Mouse (Mus musculus): ENCODE results near the gene Kalrn.

The Kalrn gene

GRCm38 (mm10) chr16:34036327-34037047, 536.8 kb downstream of the Kalrn start:
- no peak for DNase-seq (ENCODE audit: low spot score)

GRCm38 (mm10) chr16:34035780-34036179, 537.6 kb downstream of the Kalrn start:
- DNase-seq (ENCODE audit: low spot score), result no peak

GRCm38 (mm10) chr16:34034267-34034666, 539.1 kb downstream of the Kalrn start:
- no peak for DNase-seq (ENCODE audit: low spot score)

- DNase-seq (ENCODE audit: low spot score), result no peak
Observed at GRCm38 (mm10) chr16:34032011-34032645, 541.2 kb downstream of the Kalrn start.

- no peak for DNase-seq (ENCODE audit: low spot score)
Observed at GRCm38 (mm10) chr16:34031565-34031964, 541.8 kb downstream of the Kalrn start.

GRCm38 (mm10) chr16:34030379-34030778, 543.0 kb downstream of the Kalrn start:
- DNase-seq (ENCODE audit: low spot score), result no peak

GRCm38 (mm10) chr16:34029790-34030189, 543.5 kb downstream of the Kalrn start:
- DNase-seq (ENCODE audit: low spot score), result no peak

- DNase-seq (ENCODE audit: low spot score), result no peak
Observed at GRCm38 (mm10) chr16:34017241-34017640, 556.1 kb downstream of the Kalrn start.

GRCm38 (mm10) chr16:34011991-34012845, 561.1 kb downstream of the Kalrn start:
- DNase-seq (ENCODE audit: low spot score), result no peak

GRCm38 (mm10) chr16:34009567-34009966, 563.8 kb downstream of the Kalrn start:
- DNase-seq (ENCODE audit: low spot score), result no peak

GRCm38 (mm10) chr16:34005986-34006385, 567.3 kb downstream of the Kalrn start:
- no peak for DNase-seq (ENCODE audit: low spot score)

- no peak for DNase-seq (ENCODE audit: low spot score)
Observed at GRCm38 (mm10) chr16:34004128-34004578, 569.2 kb downstream of the Kalrn start.

GRCm38 (mm10) chr16:34003566-34004127, 569.7 kb downstream of the Kalrn start:
- no peak for DNase-seq (ENCODE audit: low spot score)

GRCm38 (mm10) chr16:34000715-34001114, 572.6 kb downstream of the Kalrn start:
- no peak for DNase-seq (ENCODE audit: low spot score)

- no peak for DNase-seq (ENCODE audit: low spot score)
Observed at GRCm38 (mm10) chr16:33999388-33999787, 573.9 kb downstream of the Kalrn start.

GRCm38 (mm10) chr16:33998011-33998410, 575.3 kb downstream of the Kalrn start:
- no peak for DNase-seq (ENCODE audit: low spot score)

- no peak for DNase-seq (ENCODE audit: low spot score)
Observed at GRCm38 (mm10) chr16:33996030-33996429, 577.3 kb downstream of the Kalrn start.

GRCm38 (mm10) chr16:33995496-33995895, 577.8 kb downstream of the Kalrn start:
- DNase-seq (ENCODE audit: low spot score), result no peak

GRCm38 (mm10) chr16:33994321-33994720, 579.0 kb downstream of the Kalrn start:
- DNase-seq (ENCODE audit: low spot score), result no peak

GRCm38 (mm10) chr16:33990712-33991111, 582.6 kb downstream of the Kalrn start:
- DNase-seq (ENCODE audit: low spot score), result no peak

- no peak for DNase-seq (ENCODE audit: low spot score)
Observed at GRCm38 (mm10) chr16:33989106-33989505, 584.2 kb downstream of the Kalrn start.

GRCm38 (mm10) chr16:33988358-33989012, 584.8 kb downstream of the Kalrn start:
- no peak for DNase-seq (ENCODE audit: low spot score)
